Mouse (Mus musculus): ENCODE measurements around the gene Pttg1. TPM values are rescaled to one million over a fixed set of nuclear protein-coding genes. Genes with fewer than 3 reads are reported as not detected.
A peak's percentile ranks its signal among the peaks of the same experiment; 100 is the strongest.

Gene Pttg1
- total and polyA plus RNA-seq, 3 experiments: 55.5 to 84.5 (median 74.8) TPM

DNA sequence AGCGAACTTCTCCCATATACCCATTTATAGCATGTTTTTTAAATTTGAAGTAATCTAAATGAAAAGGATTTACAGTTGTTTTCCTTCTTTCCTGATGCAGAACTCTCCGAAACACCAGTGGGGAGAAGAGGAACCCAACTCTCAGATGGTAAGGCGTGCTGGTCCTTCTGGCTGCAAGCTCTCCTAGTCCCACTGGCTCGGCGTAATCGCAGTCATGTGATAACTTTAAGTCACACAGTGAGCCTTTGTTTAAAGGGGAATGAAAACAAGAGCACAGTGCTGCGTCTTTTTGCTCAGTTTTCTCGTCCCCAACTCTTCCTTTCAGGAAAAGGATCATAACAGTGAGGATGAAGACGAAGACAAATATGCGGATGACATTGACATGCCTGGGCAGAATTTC, 15.1 kb upstream of the Pttg1 start:
- H3K27ac ChIP-seq: no peak overlapping the region
- no peaks in the 10 kb centered on the region for H3K36me3 ChIP-seq (ENCODE audit: control insufficient read depth, insufficient read depth, low read length)
- no peaks in the 10 kb centered on the region for H3K27me3 ChIP-seq (ENCODE audit: control insufficient read depth, insufficient read depth, low read length)
- TF ChIP-seq CTCF (IDR thresholded peaks at IDR 0.05) (no peak), POLR2A (IDR thresholded peaks at IDR 0.05; ENCODE audit: insufficient read depth, low read depth, low read length) (no peak), EP300 (IDR thresholded peaks at IDR 0.05; ENCODE audit: insufficient read depth, low read depth, low read length) (no peak)
- H3K9ac ChIP-seq (ENCODE audit: low read depth, low read length): no peak overlapping the region
- H3K4me1 ChIP-seq (ENCODE audit: control insufficient read depth, insufficient read depth, low read length): no peaks in the 10 kb centered on the region
- intact Hi-C loops (cut with DNase I): no loop called here
- no peak for DNase-seq
- H3K4me3 ChIP-seq: no peak overlapping the region
- H3K79me2 ChIP-seq (replicated peaks; ENCODE audit: control insufficient read depth, insufficient read depth, low read length): no peaks in the 10 kb centered on the region
- 95% methylated on average over 10 of the region's 10 CpGs for WGBS

DNA sequence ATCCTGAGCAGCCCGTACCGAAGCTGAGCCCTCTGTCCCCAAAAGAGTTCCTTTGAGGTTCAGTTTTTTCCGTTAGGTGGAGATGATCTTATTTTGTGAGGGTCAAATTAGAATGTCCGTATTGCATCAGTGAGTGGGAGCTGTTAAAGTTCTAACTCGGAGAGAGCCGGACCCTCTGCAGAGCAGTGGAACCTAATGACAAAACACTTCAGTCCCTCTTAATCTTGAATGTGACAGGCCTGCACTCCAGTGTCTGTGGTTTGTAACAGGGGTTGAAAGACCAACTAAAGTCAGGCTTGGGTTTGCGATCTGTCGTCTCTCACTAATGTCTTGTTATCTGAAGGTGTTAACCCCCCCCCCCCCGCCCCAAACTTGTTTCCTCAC, 8.0 kb upstream of the Pttg1 start:
- peaks cover 5% of the 10 kb centered on the region; the same call in 1 of the 2 replicates for H3K36me3 ChIP-seq (ENCODE audit: control insufficient read depth, insufficient read depth, low read length)
- no peaks in the 10 kb centered on the region for H3K27me3 ChIP-seq (ENCODE audit: control insufficient read depth, insufficient read depth, low read length)
- no peak for DNase-seq
- peak overlapping the region; percentile 85 for H3K27ac ChIP-seq
- peak overlapping the region; percentile 87 for H3K4me3 ChIP-seq
- no peak for TF ChIP-seq POLR2A (IDR thresholded peaks at IDR 0.05; ENCODE audit: insufficient read depth, low read depth, low read length)
- no peak for TF ChIP-seq CTCF (IDR thresholded peaks at IDR 0.05)
- TF ChIP-seq EP300 (IDR thresholded peaks at IDR 0.05; ENCODE audit: insufficient read depth, low read depth, low read length): no peak
- H3K4me1 ChIP-seq (ENCODE audit: control insufficient read depth, insufficient read depth, low read length): peaks cover 2% of the 10 kb centered on the region
- intact Hi-C loops (cut with DNase I): loop anchor here (5.0 kb wide), 1 partner anchor 138 kb away; no protein-coding TSS in a partner anchor
- 1% methylated on average over 9 of the region's 9 CpGs for WGBS
- H3K9ac ChIP-seq (ENCODE audit: low read depth, low read length): peak overlapping the region; percentile 84
- H3K79me2 ChIP-seq (replicated peaks; ENCODE audit: control insufficient read depth, insufficient read depth, low read length): peaks cover 5% of the 10 kb centered on the region; the same call in 1 of the 2 replicates

GRCm38 (mm10) chr11:43433254-43434023, 7.4 kb upstream of the Pttg1 start, which contains the start of gene Slu7:
Gene Slu7 (plus strand): TSS chr11:43433744.
- peak within 1 kb of the TSS; percentile 84 for H3K9ac ChIP-seq (ENCODE audit: low read depth, low read length)
- H3K4me3 ChIP-seq: peak within 1 kb of the TSS; percentile 87
- H3K36me3 ChIP-seq (ENCODE audit: control insufficient read depth, insufficient read depth, low read length): peaks cover 5% of the 10 kb centered on the region; the same call in 1 of the 2 replicates
- H3K27ac ChIP-seq: peak within 1 kb of the TSS; percentile 85
- TF ChIP-seq EP300 (IDR thresholded peaks at IDR 0.05; ENCODE audit: insufficient read depth, low read depth, low read length) (no peak; the same call in 1 of the 2 replicates), CTCF (IDR thresholded peaks at IDR 0.05) (no peak), POLR2A (IDR thresholded peaks at IDR 0.05; ENCODE audit: insufficient read depth, low read depth, low read length) (peak; percentile 78)
- peaks cover 5% of the 10 kb centered on the region; the same call in 1 of the 2 replicates for H3K79me2 ChIP-seq (replicated peaks; ENCODE audit: control insufficient read depth, insufficient read depth, low read length)
- WGBS: 8% methylated on average over 38 of the region's 38 CpGs
- DNase-seq: peak; percentile 77 to 82
- intact Hi-C loops (cut with DNase I): loop anchor here (5.0 kb wide), 1 partner anchor 139 kb away; no protein-coding TSS in a partner anchor
- no peaks in the 10 kb centered on the region for H3K27me3 ChIP-seq (ENCODE audit: control insufficient read depth, insufficient read depth, low read length)
- H3K4me1 ChIP-seq (ENCODE audit: control insufficient read depth, insufficient read depth, low read length): peaks cover 2% of the 10 kb centered on the region

- intact Hi-C loops (cut with DNase I): no loop called here
- H3K9ac ChIP-seq (ENCODE audit: low read depth, low read length): peak overlapping the region; percentile 36; the same call in 1 of the 2 replicates
- TF ChIP-seq CTCF (IDR thresholded peaks at IDR 0.05): no peak
- no peak for TF ChIP-seq EP300 (IDR thresholded peaks at IDR 0.05; ENCODE audit: insufficient read depth, low read depth, low read length)
- no peak for TF ChIP-seq POLR2A (IDR thresholded peaks at IDR 0.05; ENCODE audit: insufficient read depth, low read depth, low read length)
- H3K27ac ChIP-seq: peak overlapping the region; percentile 92
- WGBS: 12% methylated on average over 7 of the region's 7 CpGs
- H3K4me3 ChIP-seq: peak overlapping the region; percentile 78
- no peaks in the 10 kb centered on the region for H3K27me3 ChIP-seq (ENCODE audit: control insufficient read depth, insufficient read depth, low read length)
- H3K36me3 ChIP-seq (ENCODE audit: control insufficient read depth, insufficient read depth, low read length): peaks cover 12% of the 10 kb centered on the region
- peaks cover 2% of the 10 kb centered on the region; the same call in 1 of the 2 replicates for H3K79me2 ChIP-seq (replicated peaks; ENCODE audit: control insufficient read depth, insufficient read depth, low read length)
- DNase-seq: peak in 1 of 2 experiments; percentile 56
- H3K4me1 ChIP-seq (ENCODE audit: control insufficient read depth, insufficient read depth, low read length): peaks cover 12% of the 10 kb centered on the region
Observed at GRCm38 (mm10) chr11:43426414-43426884, 398 bp upstream of the Pttg1 start.

- peaks cover 2% of the 10 kb centered on the region; the same call in 1 of the 2 replicates for H3K79me2 ChIP-seq (replicated peaks; ENCODE audit: control insufficient read depth, insufficient read depth, low read length)
- no peak for TF ChIP-seq CTCF (IDR thresholded peaks at IDR 0.05)
- no peak for TF ChIP-seq EP300 (IDR thresholded peaks at IDR 0.05; ENCODE audit: insufficient read depth, low read depth, low read length)
- TF ChIP-seq POLR2A (IDR thresholded peaks at IDR 0.05; ENCODE audit: insufficient read depth, low read depth, low read length): no peak
- 68% methylated on average over 9 of the region's 9 CpGs for WGBS
- H3K4me3 ChIP-seq: peak overlapping the region; percentile 78
- DNase-seq: no peak
- intact Hi-C loops (cut with DNase I): no loop called here
- no peak overlapping the region for H3K27ac ChIP-seq
- peaks cover 12% of the 10 kb centered on the region for H3K36me3 ChIP-seq (ENCODE audit: control insufficient read depth, insufficient read depth, low read length)
- peaks cover 12% of the 10 kb centered on the region for H3K4me1 ChIP-seq (ENCODE audit: control insufficient read depth, insufficient read depth, low read length)
- H3K9ac ChIP-seq (ENCODE audit: low read depth, low read length): peak overlapping the region; percentile 94
- no peaks in the 10 kb centered on the region for H3K27me3 ChIP-seq (ENCODE audit: control insufficient read depth, insufficient read depth, low read length)
Observed at GRCm38 (mm10) chr11:43425166-43425709, 813 bp downstream of the Pttg1 start.

All from heart, adult 2 months (tissue).